Mouse (Mus musculus) heart, embryonic 16.5 days (tissue): ENCODE data around the gene Thyn1. TPM values are rescaled to one million over a fixed set of nuclear protein-coding genes. Genes with fewer than 3 reads are reported as not detected.

Experiments used
- ATAC-seq: fragments of 200-750 bp; cut with Nextera tagmentation; replicated peaks from 2 replicates; pipeline ENCODE4 v1.8.0; 2017; ENCODE audit warnings: moderate number of reproducible peaks; ENCODE audit not compliant: insufficient read depth, low FRiP score; ENCODE audit errors: extremely low read depth
- H3K27ac ChIP-seq: fragments of 300-500 bp; sonication (generic); 2 replicates; pipeline ENCODE4 v1.5.1; 2014; ENCODE audit warnings: mild to moderate bottlenecking, low read length, control low read depth, moderate library complexity
- H3K27me3 ChIP-seq: fragments of 300-500 bp; sonication (generic); 2 replicates; pipeline ENCODE4 v1.6.1; 2014; ENCODE audit warnings: low read length, mixed read lengths; ENCODE audit not compliant: control insufficient read depth, insufficient read depth
- H3K36me3 ChIP-seq: fragments of 300-500 bp; sonication (generic); 2 replicates; pipeline ENCODE4 v1.6.1; 2014; ENCODE audit not compliant: control insufficient read depth, insufficient read depth
- H3K4me1 ChIP-seq: fragments of 300-500 bp; sonication (generic); 2 replicates; pipeline ENCODE4 v1.6.1; 2014; ENCODE audit warnings: low read length, mixed read lengths; ENCODE audit not compliant: control insufficient read depth, insufficient read depth
- H3K4me2 ChIP-seq: fragments of 300-500 bp; sonication (generic); 2 replicates; pipeline ENCODE4 v1.6.1; 2014; ENCODE audit warnings: low read depth, mild to moderate bottlenecking, control low read depth, low read length
- H3K4me3 ChIP-seq: fragments of 300-500 bp; sonication (generic); 2 replicates; pipeline ENCODE4 v1.5.1; 2014; ENCODE audit warnings: mild to moderate bottlenecking, control low read depth, low read length
- H3K9ac ChIP-seq: fragments of 300-500 bp; sonication (generic); 2 replicates; pipeline ENCODE4 v1.6.1; 2014; ENCODE audit warnings: low read length, control low read depth
- H3K9me3 ChIP-seq: fragments of 300-500 bp; sonication (generic); replicated peaks from 2 replicates; pipeline ENCODE4 v1.6.1; 2016; ENCODE audit warnings: low read length; ENCODE audit not compliant: control insufficient read depth
- WGBS: fragments of 180-500 bp; shearing (Covaris S2); extraction: QIAGEN DNeasy Blood & Tissue Kit; methylation state at CpG from one replicate; pipeline ENCODE4 v1.1.7; 2014; 5-methylcytosine and 5-hydroxymethylcytosine counted together
- polyA plus RNA-seq: library from polyadenylated mRNA; unstranded; fragments of >200 nt; fragmentation: Nextera tagmentation; extraction: Ambion mirVana; gene quantifications from 2 replicates; pipeline ENCODE4 v1.2.1, GENCODE M21; 2015

Thyn1 gene
- polyA plus RNA-seq, result 89.7 and 90.6 TPM in 2 replicates

- peak within 1 kb of the TSS; percentile 90 for H3K4me2 ChIP-seq
- H3K27ac ChIP-seq, result peak within 1 kb of the TSS; percentile 64
- H3K4me3 ChIP-seq, result peak within 1 kb of the TSS; percentile 69
- peaks cover 15% of the 10 kb centered on the region for H3K4me1 ChIP-seq
- H3K9me3 ChIP-seq, result no peaks in the 10 kb centered on the region
- no peaks in the 10 kb centered on the region for H3K27me3 ChIP-seq
- peak; percentile 100 for ATAC-seq
- peak within 1 kb of the TSS; percentile 83 for H3K9ac ChIP-seq
- under 1% methylated on average over 35 of the region's 35 CpGs for WGBS
- H3K36me3 ChIP-seq, result peaks cover 8% of the 10 kb centered on the region
Observed at GRCm38 (mm10) chr9:26999461-27000395, at the start of gene Thyn1, which contains the start of gene Acad8. Gene Thyn1 (plus strand): TSS chr9:26999710. Gene Acad8 (minus strand): TSS chr9:26999566.

- H3K4me2 ChIP-seq, result no peak overlapping the region
- H3K9me3 ChIP-seq, result no peaks in the 10 kb centered on the region
- no peak overlapping the region for H3K4me3 ChIP-seq
- H3K9ac ChIP-seq, result no peak overlapping the region
- H3K27me3 ChIP-seq, result no peaks in the 10 kb centered on the region
- H3K36me3 ChIP-seq, result peaks cover 48% of the 10 kb centered on the region
- WGBS, result 73% methylated on average over 9 of the region's 9 CpGs
- no peak overlapping the region for H3K27ac ChIP-seq
- H3K4me1 ChIP-seq, result no peaks in the 10 kb centered on the region
- ATAC-seq, result no peak
Observed at GRCm38 (mm10) chr9:26977754-26978153, 21.8 kb upstream of the Thyn1 start.

GRCm38 (mm10) chr9:26978776-26979175, 20.7 kb upstream of the Thyn1 start:
- Histone ChIP-seq H3K9ac (no peak overlapping the region), H3K27ac (no peak overlapping the region), H3K4me3 (no peak overlapping the region), H3K27me3 (no peaks in the 10 kb centered on the region), H3K36me3 (peaks cover 43% of the 10 kb centered on the region), H3K9me3 (no peaks in the 10 kb centered on the region), H3K4me1 (no peaks in the 10 kb centered on the region), H3K4me2 (no peak overlapping the region)
- ATAC-seq, result no peak
- 86% methylated on average over 3 of the region's 3 CpGs for WGBS

GRCm38 (mm10) chr9:26985090-26985613, 14.4 kb upstream of the Thyn1 start:
- no peak overlapping the region for H3K27ac ChIP-seq
- 76% methylated on average over 2 of the region's 2 CpGs for WGBS
- no peak overlapping the region for H3K9ac ChIP-seq
- H3K4me2 ChIP-seq, result no peak overlapping the region
- no peaks in the 10 kb centered on the region for H3K9me3 ChIP-seq
- H3K36me3 ChIP-seq, result peaks cover 34% of the 10 kb centered on the region
- H3K4me1 ChIP-seq, result no peaks in the 10 kb centered on the region
- H3K27me3 ChIP-seq, result no peaks in the 10 kb centered on the region
- ATAC-seq, result no peak
- H3K4me3 ChIP-seq, result no peak overlapping the region

- Histone ChIP-seq H3K9ac (no peak overlapping the region), H3K27me3 (no peaks in the 10 kb centered on the region), H3K4me2 (no peak overlapping the region), H3K4me3 (no peak overlapping the region), H3K4me1 (no peaks in the 10 kb centered on the region), H3K9me3 (no peaks in the 10 kb centered on the region), H3K27ac (no peak overlapping the region), H3K36me3 (peaks cover 37% of the 10 kb centered on the region)
- ATAC-seq, result no peak
- 84% methylated on average over 6 of the region's 6 CpGs for WGBS
Observed at GRCm38 (mm10) chr9:26985668-26986277, 13.7 kb upstream of the Thyn1 start.

GRCm38 (mm10) chr9:26990181-26990580, 9.3 kb upstream of the Thyn1 start:
- no peak overlapping the region for H3K9ac ChIP-seq
- no peak overlapping the region for H3K4me3 ChIP-seq
- H3K9me3 ChIP-seq, result no peaks in the 10 kb centered on the region
- H3K4me1 ChIP-seq, result no peaks in the 10 kb centered on the region
- H3K36me3 ChIP-seq, result peaks cover 38% of the 10 kb centered on the region
- 85% methylated on average over 4 of the region's 4 CpGs for WGBS
- no peak overlapping the region for H3K4me2 ChIP-seq
- ATAC-seq, result no peak
- H3K27ac ChIP-seq, result no peak overlapping the region
- no peaks in the 10 kb centered on the region for H3K27me3 ChIP-seq

- ATAC-seq, result no peak
Observed at GRCm38 (mm10) chr9:26993118-26993517, 6.4 kb upstream of the Thyn1 start.

GRCm38 (mm10) chr9:26993900-26994299, 5.6 kb upstream of the Thyn1 start:
- no peak overlapping the region for H3K9ac ChIP-seq
- H3K4me3 ChIP-seq, result no peak overlapping the region
- WGBS, result 65% methylated on average over 3 of the region's 3 CpGs
- no peaks in the 10 kb centered on the region for H3K27me3 ChIP-seq
- H3K27ac ChIP-seq, result no peak overlapping the region
- peaks cover 25% of the 10 kb centered on the region for H3K36me3 ChIP-seq
- ATAC-seq, result no peak
- H3K4me2 ChIP-seq, result no peak overlapping the region
- H3K9me3 ChIP-seq, result no peaks in the 10 kb centered on the region
- H3K4me1 ChIP-seq, result peaks cover 4% of the 10 kb centered on the region

More at GRCm38 (mm10) chr9:26993118-26993517, 6.4 kb upstream of the Thyn1 start:
- 88% methylated on average over 10 of the region's 10 CpGs for WGBS
- Histone ChIP-seq H3K4me3 (no peak overlapping the region), H3K36me3 (peaks cover 25% of the 10 kb centered on the region), H3K27me3 (no peaks in the 10 kb centered on the region), H3K9me3 (no peaks in the 10 kb centered on the region), H3K4me1 (no peaks in the 10 kb centered on the region), H3K27ac (no peak overlapping the region), H3K9ac (no peak overlapping the region), H3K4me2 (no peak overlapping the region)

- Histone ChIP-seq H3K9ac (no peak overlapping the region), H3K27me3 (no peaks in the 10 kb centered on the region), H3K4me3 (no peak overlapping the region), H3K4me1 (peaks cover 15% of the 10 kb centered on the region), H3K36me3 (peaks cover 3% of the 10 kb centered on the region; the same call in 1 of the 2 replicates), H3K4me2 (no peak overlapping the region), H3K9me3 (no peaks in the 10 kb centered on the region), H3K27ac (no peak overlapping the region)
- 86% methylated on average over 3 of the region's 3 CpGs for WGBS
- ATAC-seq, result no peak
Observed at GRCm38 (mm10) chr9:26997062-26997461, 2.4 kb upstream of the Thyn1 start.
